Mouse (Mus musculus) CH12.LX (cell line): ENCODE measurements at regions not wholly inside any gene's neighbourhood (a gene's known extent, or its start where the extent isn't known, plus 50 kb on each side); places are given as distances from the start of the nearest gene placed in this dataset.

ENCODE experiments used
- CTCF ChIP-seq, 2 experiments: IDR thresholded peaks in 1 of 2; conservative IDR thresholded peaks in 1 of 2; 2 replicates each; pipeline ENCODE4 v1.5.1; 2011 to 2012; ENCODE audit warnings: low read depth in 2 of 2, low read length in 2 of 2, improper control_type of control experiment in 1 of 2, inconsistent platforms in 1 of 2, mild to moderate bottlenecking in 1 of 2, moderate library complexity in 1 of 2
- KAT2A ChIP-seq: IDR thresholded peaks from 2 replicates; pipeline ENCODE4 v1.6.1; 2012; ENCODE audit warnings: low read length, improper control_type of control experiment, inconsistent platforms; ENCODE audit not compliant: insufficient replicate concordance
- NRF1 ChIP-seq: IDR thresholded peaks from 2 replicates; pipeline ENCODE4 v1.6.1; 2014; ENCODE audit warnings: low read depth, mild to moderate bottlenecking, inconsistent platforms, low read length, improper control_type of control experiment, moderate library complexity
- SMC3 ChIP-seq: IDR thresholded peaks from 2 replicates; pipeline ENCODE4 v1.6.1; 2011; ENCODE audit warnings: low read depth, low read length, improper control_type of control experiment
- ZKSCAN1 ChIP-seq: IDR thresholded peaks from 2 replicates; pipeline ENCODE4 v1.6.1; 2012; ENCODE audit warnings: low read depth, inconsistent platforms, low read length, improper control_type of control experiment, borderline replicate concordance
- ZNF384 ChIP-seq: IDR thresholded peaks from 2 replicates; pipeline ENCODE4 v1.6.1; 2012; ENCODE audit warnings: low read depth, low read length, improper control_type of control experiment, inconsistent platforms

- TF ChIP-seq SMC3, result no peak
- no peak for TF ChIP-seq NRF1
- TF ChIP-seq KAT2A, result no peak
- no peak for TF ChIP-seq ZNF384
- no peak for TF ChIP-seq CTCF (conservative IDR thresholded peaks at IDR 0.05 in 1 of 2, IDR thresholded peaks at IDR 0.05 in 1 of 2; ENCODE audit: low read depth in 2 of 2, low read length in 2 of 2)
- TF ChIP-seq ZKSCAN1, result no peak
Observed at GRCm38 (mm10) chr13:44421426-44421825, 307.8 kb upstream of the Jarid2 start.
